Mouse (Mus musculus) adrenal gland, postnatal 14 days (tissue): ENCODE measurements at regions not wholly inside any gene's neighbourhood (a gene's known extent, or its start where the extent isn't known, plus 50 kb on each side); places are given as distances from the start of the nearest gene placed in this dataset.
"Not testable (repeated sequence)": the region's sequence is repeated elsewhere in the genome, so short reads cannot be mapped to it uniquely, and the experiment has no call there.

ENCODE experiments used
- DNase-seq: peaks from one replicate; pipeline ENCODE4 v3.0.0; 2021; ENCODE audit warnings: mixed read lengths

DNA sequence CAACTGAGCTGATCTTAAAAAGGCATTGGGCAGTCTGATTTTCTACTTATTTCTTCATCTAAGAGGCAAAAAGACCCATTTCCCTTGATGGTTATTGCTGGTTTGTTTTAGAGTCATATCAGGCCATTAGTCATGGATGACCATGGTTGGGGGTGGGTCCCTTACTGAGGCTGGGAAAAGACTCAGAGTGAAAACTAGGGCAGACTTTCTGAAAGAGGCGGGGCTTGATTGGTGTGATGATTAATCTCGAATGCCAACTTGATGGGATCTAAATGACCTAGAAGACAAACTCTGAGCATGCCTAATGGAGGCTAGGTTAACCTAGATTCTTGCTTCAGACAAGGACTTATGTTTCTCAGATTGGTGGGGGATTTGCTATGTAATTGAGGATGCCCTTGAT, 89.2 kb upstream of the Eif4g2 start:
- DNase-seq, result peak; percentile 78

DNA sequence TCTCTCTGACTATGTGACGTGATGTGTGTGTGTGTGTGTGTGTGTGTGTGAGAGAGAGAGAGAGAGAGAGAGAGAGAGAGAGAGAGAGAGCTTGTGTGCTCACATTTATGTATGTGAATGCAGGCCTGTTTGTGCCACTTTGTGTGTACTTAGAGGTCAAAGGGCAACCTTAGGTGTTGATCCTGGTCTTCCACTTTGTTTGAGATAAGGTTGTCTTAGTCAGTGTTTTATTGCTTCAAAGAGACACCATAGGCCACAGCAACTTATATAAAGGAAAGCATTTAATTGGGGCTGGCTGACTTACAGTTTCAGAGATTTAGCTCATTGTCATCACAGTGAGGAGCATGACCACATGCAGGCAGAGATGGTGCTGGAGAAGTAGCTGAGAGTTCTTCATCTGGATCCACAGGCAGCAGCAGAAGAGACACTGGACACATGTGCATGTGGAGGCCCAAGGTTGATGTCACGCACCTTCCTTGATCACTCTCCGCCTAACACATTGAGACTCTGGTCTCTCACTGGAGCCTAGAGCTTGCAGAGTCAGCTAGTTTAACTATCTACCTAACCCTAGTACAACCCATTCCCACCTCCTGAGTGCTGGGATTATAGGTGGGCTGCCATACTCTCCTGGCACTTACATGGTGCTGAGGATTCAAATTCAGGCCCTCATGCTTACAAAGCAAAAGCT, 85.9 kb upstream of the Eif4g2 start:
- not testable (repeated sequence) for DNase-seq

DNA sequence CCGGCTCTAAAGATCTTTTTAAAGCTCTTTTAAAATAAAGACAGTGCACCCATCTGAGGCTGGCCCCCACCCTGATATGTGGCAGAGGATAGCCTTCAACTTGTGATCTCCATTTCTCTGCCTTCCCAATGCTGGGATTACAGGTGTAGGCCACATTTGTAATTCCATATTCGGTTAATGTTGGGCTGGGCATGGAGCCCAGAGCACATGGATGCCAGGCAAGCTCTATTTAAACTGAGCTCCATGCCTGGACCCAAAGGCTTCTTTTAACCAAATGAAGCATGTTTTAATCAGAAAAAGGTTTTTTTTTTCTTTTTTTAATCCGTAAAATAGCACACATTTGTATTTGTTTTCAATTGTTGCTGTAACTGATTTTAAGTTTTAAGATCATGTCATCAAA, 82.2 kb upstream of the Eif4g2 start:
- no peak for DNase-seq

DNA sequence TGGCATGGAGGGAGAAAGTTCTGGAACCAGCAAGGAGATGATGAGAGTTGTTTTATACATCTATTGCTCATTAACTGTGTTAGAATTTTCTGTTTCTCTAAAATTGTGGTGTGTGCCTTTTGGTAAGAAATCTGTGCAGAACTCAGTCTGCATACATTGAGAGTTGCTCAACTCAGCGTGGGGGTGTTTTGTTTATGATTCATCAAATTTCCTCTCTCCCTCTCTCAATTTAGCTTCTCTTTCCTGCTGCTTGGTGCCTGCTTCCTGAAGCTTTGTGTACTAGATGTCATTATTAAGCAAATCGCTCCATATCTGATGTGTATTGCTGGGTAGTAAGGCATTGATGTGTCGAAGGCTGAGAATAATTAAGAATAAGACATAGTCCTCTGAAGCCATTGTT, 81.4 kb upstream of the Eif4g2 start:
- DNase-seq, result no peak

DNA sequence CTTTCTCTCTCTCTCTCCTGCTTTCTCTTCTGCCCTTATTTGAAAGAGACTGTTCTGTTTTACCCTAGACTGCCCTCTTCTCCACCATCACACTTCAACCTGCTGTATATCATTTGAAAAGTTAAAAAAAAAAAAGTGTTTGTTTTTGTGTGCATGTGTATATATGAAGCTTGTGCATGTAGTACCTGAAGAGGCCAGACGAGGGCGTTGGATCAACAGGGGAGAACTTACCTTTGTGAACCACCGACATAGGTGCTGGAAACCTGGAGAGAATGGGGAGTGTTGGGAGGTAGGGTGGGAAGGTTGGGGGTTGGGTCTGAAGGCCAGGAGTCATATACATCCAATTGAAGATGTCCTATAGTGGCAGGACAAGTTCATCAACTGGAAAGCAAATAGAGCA, 81.0 kb upstream of the Eif4g2 start:
- no peak for DNase-seq

DNA sequence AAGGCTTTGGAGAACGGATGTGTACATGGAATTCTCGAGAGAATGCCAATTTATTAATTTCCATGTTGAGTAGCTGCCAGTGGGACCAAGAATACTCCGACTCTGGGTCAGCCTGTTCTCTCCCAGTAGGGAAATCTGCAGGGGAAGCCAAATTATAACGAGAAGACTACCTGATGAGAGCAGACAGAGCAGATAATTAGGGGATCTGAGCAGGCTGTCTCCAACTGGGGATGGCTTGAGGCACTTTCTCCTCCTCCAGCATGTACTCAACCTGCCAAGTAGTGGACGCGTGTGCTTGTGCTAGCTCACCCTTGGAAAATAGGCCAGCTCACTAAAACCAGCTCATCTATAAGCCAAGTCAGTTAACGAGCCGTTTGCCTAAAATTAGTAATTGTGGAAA, 80.5 kb upstream of the Eif4g2 start:
- DNase-seq, result no peak

DNA sequence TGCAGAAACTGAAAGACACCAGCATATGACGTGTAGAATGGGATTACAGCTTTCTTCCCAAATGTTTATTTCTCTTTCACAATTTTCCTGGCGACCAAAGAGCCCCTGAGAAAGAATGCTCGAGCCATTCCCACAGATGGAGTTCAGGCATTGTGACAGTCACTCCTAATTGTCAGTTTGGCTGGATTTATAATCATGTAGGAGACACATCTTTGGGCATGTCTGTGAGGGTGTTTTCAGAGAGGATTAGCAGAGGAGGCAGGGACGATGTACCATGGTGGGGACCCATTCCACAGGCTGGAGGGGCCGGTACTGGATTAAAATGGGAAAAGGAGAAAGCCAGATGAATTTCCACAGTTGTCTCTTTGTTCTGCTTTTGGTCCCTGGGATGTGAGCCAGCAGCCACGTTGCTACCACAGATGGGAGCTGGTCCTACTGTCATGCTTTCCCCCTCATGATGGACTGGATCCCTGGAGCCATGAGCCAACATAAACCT, 76.0 kb upstream of the Eif4g2 start:
- DNase-seq, result no peak

DNA sequence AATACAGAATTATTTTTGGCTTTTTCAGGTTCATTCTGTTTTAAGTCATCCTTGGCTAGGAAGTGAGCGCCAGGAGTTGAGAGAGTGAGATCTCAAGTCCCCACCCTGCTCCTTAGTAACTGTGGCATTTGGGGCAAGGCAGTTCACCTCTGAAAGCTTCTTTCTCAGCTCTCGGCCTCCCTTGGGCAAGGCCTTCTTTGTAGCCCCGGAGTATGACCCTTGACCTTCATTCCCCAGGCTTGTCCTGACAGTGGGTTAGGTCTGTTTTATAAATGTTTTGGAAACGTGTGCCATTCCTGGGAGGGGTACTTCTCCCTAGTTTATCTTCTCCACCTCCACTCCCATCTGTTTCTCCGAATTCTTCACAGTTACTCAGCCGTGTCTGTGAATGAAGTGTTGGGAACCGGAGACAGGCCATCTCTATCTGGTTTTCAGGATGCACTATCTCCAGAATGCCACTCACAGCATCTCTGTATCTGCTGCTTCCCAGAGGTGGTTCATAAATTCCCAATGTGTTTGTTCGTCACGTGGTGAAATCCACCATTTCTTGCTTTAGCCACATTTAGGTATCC, 75.0 kb upstream of the Eif4g2 start:
- DNase-seq, result no peak

DNA sequence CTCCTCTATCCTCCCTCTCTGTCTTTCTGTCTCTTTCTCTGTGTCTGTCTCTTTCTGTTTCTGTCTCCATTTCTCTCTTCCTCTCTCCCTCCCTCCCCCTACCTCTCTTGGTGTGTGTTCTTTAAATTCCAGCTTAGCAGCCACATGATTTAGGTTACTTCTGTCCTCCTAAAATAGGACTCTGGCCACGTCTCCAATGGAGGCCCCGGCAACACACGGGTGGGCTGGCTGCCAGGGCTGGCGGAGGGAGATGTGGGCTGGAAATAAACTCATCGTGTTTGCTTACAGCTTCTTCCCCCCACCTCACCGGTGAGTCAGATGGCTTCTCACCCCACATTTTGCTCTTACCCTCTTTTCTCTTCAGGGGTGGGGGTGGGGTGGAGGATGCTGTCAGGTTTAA, 74.5 kb upstream of the Eif4g2 start:
- peak; percentile 79 for DNase-seq

DNA sequence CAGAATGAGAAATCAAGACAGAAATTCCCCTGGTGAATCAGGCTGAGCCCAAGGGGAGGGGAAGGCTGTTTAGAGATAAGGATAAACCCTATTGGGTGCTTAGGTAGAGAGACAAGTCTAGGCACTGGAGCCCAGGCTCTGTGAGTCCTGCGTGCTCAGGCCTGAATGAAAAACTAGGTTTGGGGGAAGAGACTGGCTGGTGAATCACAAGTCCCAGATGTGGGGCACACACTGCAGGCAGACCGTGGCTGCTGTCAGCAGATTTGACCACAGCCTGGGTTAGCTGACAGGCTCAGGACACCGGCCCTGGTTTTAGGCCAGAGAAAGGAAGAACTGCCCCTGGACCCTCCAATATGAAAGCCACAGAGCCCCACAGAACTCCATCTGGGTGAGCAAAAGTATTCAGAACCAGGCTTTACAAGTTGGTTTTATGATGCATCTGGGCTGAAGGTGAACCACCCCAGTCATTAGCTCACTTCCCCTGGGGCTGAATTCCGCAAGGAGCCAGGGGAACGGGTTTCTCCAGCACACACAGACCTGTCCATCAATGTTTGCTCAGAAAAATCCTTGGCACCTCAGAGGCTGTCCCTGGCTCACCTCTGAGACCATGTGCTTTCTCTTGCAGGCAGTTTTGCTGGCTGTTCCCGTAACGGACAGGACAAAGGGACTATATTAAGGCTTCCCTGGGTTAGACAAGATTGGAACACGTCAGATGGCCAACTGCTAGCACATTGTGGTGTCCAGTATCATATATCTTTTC, 73.8 kb upstream of the Eif4g2 start:
- DNase-seq, result peak; percentile 75

DNA sequence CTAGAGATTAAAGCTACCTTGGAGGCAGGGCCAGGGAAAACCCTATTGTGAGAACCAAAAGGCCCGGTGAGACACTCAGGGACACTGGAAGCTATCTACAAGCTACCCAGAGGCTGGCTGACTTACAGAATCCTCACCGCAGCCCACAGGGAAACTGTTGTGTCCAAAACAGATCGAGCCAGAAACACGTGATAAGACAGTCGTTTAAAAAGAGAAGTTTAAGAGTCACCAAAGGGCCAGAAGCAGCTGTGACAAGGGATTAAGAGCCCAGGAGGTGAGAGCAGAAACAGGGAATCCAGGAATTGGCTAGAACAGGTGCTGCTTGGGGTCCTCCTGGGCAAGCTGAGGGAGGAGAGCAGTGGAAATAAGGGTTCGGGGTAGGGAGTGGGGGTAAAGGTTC, 73.2 kb upstream of the Eif4g2 start:
- no peak for DNase-seq

DNA sequence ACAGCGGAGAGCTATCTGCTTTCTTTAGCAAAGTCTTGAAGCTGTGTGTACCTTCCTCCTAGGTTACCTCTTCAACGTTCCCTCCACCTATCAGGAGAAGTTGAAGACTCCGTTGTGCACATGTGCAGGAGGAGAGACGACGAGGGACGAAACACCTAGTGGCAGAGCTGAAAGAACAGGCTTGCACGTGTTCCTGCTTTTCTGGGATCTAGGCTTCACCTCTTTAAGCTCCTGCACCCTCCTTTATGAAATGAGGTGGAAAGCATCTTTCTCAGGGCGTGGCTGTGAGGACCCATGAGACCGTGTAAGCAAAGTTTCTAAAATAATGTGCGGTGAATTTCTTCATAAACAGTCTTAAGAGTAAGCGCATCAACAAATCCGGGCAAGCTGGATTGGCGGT, 71.4 kb upstream of the Eif4g2 start:
- DNase-seq, result no peak

DNA sequence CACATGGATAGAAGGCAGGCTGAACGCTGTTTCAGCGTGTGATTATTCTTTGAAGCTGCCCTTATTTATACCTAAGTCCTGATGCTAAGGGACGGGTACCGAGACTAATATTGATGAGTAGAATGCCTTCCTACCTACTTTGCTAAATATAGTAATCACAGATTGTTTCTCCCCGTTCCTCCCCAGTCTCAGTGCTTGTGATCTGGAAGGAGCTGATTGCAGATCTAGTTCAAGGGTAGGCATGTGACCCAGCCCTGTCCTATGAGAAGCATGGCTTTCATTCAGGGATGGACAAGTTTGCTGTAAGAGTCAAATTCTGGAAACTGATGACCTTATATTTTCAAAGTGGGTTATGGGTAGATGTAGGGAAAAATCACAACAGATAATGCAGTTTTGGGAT, 67.7 kb upstream of the Eif4g2 start:
- DNase-seq, result no peak

DNA sequence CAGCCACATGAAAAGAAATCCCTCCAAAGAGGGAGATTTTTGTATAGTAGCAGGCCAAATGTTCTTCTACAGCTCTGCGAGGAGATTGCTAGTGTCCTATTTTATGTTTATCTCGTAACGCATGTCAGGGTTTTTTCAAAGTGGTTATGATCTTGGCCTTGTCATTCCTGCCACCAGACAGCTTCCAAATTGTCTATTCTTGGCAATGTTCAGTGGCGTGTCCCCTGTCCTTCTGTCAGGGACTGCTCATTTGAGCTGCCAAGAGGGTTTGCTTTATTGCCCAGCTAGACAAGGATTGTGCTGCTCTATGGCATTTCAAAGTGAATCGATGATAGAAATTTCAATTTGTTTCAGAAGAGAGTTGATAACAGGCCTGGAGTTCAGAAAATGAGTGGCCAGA, 67.3 kb upstream of the Eif4g2 start:
- peak; percentile 50 for DNase-seq

DNA sequence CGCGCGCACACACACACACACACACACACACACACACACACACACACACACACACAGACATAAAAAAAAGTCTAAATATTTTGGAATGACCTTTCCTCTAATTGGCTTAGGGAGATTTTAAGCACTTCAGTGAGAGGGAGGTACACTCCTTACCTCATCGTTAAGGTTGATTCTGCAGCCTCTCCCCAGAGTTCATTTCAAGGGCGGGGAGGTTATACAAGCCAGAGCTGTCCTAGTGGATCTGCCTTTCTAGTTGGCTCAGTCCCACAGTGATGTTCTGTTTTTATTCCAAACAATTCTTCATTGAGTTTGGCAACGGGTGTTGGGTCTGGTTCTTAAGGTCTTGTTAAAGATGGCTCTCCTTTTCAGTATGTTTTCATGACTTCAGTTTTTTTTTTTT, 64.8 kb upstream of the Eif4g2 start:
- DNase-seq, result no peak

DNA sequence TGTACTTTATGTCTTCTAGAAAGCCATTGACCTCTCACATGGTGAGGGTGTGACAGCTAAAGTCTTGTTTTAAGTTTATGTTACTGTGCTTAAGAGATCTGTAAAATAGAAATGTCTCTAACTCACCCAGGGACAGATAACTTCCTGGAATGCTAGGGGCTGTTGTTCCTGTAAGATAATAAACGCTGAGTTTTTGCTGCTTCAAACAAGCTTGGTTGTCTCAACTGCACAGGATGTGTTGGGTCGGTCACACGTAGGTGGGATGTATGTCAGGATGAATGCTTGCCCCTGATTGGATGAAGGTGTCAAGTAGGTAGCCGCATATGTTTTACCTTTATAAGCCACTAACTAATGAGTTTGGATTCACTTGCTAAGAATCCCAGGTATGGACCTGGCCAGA, 63.8 kb upstream of the Eif4g2 start:
- DNase-seq, result no peak

DNA sequence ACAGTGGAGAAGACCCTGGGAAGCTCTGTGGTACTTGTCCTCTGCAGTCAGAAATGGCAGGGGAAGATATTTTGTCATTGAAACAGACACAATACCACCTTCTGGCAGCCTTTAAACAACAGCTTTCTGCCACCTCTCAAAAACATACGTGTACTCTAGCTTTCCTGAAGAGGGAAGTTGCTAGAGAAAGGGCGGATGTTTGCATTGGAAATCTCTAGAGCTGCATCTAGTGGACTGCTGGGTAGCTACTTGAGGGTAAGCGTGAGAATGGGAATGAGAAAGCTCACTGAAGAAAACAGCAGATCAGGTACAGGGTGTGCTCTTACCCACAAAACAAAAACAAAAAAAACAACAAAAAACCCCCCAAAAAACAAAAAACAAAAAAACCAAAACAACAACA, 61.4 kb upstream of the Eif4g2 start:
- DNase-seq, result no peak

DNA sequence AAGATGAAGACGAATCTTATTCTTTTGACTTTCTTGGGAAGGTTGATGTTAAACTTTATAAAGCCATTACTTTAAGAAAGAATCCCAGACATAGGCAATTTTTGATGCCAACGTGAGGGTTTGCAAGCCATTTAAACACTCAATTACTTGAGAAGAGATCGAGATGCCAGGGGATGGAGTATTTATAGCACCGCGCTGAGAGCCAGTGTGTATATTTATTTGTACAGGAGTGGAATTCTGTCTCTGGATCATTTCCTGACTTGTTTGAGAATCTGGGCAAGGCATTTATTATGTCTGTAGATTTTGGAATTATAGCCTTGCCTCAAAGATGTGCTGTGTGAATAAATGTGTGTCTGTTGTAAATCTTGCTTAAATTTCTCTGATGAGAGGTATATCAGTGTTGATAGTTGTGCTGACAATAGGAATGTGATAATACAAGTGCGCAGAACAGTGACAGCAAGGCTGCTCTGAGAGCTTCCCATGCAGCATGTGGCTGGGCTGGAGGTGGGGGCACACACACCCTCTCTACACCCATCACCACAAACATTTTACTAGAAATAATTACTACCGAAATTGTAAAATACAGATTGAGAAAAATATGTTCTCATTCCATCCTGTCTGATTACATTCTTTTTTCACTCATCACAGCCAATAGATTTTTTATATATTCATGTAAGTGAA, 58.6 kb upstream of the Eif4g2 start:
- DNase-seq, result no peak

DNA sequence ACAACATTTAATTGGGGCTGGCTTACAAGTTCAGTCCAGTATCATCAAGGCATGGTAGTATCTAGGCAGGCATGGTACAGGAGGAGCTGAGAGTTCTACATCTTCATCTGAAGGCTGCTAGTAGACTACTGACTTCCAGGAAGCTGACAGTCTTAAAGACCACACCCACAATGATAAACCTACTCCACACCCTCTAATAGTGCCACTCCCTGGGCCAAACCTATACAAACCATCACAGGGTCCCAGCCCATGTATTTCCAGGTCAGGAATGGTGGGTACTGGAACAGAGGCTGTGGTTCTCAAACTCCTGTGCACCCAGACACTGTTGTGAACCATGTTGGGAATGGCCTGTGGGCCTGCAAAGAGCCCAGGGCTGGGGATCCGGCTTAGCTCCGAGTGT, 55.2 kb upstream of the Eif4g2 start:
- DNase-seq, result no peak

DNA sequence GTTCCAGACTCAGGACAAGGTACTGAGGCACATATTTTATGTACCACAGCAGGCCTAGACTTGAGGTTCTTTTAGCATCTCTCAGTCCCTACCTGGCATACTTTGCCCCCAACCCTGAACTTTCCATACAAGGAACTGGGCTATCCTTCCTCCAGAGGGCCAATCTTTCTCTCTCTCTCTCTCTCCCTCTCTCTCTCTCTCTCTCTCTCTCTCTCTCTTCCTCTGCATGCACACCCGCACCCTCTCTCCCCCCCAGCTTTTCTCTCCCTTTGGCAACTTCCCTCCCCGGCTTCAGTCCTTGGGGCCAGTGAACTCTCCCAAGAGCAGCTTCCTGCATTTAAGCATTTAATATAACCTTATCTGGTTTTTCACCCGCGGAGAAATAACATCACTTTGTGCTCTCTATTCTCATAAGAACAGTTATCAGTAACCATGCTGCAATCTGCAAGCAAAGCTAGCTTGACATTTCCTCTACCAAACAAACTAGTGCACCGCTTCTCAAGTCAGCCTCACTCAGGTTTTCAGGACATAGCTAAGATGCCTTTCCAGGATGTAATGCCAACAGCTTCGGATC, 53.3 kb upstream of the Eif4g2 start:
- DNase-seq, result no peak

DNA sequence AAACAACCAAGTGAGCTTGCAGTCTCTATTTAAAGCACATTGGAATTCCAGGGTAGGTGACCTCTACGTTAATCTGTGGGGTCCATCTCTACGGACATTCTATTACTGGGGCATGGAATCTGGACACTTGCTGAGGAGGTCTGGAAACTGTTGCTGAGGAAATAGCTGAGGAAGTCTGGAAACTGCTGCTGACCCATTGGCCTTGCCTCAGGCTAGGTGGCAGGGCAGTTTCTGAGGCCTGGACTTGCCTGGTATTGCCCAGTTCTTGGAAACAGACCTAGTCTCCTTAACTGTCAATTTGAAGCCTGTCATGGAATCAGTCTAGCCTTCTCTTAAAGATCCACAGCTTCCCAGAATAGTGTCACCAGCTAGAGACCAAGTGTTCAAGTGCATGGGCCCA, 51.7 kb upstream of the Eif4g2 start:
- DNase-seq, result no peak
